Mouse (Mus musculus) heart, embryonic 16.5 days (tissue): ENCODE measurements at regions not wholly inside any gene's neighbourhood (a gene's known extent, or its start where the extent isn't known, plus 50 kb on each side); places are given as distances from the start of the nearest gene placed in this dataset.

ENCODE experiments used
- ATAC-seq: fragments of 200-750 bp; cut with Nextera tagmentation; replicated peaks from 2 replicates; pipeline ENCODE4 v1.8.0; 2017; ENCODE audit warnings: moderate number of reproducible peaks; ENCODE audit not compliant: insufficient read depth, low FRiP score; ENCODE audit errors: extremely low read depth
- H3K27ac ChIP-seq: fragments of 300-500 bp; sonication (generic); 2 replicates; pipeline ENCODE4 v1.5.1; 2014; ENCODE audit warnings: mild to moderate bottlenecking, low read length, control low read depth, moderate library complexity
- H3K27me3 ChIP-seq: fragments of 300-500 bp; sonication (generic); 2 replicates; pipeline ENCODE4 v1.6.1; 2014; ENCODE audit warnings: low read length, mixed read lengths; ENCODE audit not compliant: control insufficient read depth, insufficient read depth
- H3K36me3 ChIP-seq: fragments of 300-500 bp; sonication (generic); 2 replicates; pipeline ENCODE4 v1.6.1; 2014; ENCODE audit not compliant: control insufficient read depth, insufficient read depth
- H3K4me1 ChIP-seq: fragments of 300-500 bp; sonication (generic); 2 replicates; pipeline ENCODE4 v1.6.1; 2014; ENCODE audit warnings: low read length, mixed read lengths; ENCODE audit not compliant: control insufficient read depth, insufficient read depth
- H3K4me2 ChIP-seq: fragments of 300-500 bp; sonication (generic); 2 replicates; pipeline ENCODE4 v1.6.1; 2014; ENCODE audit warnings: low read depth, mild to moderate bottlenecking, control low read depth, low read length
- H3K4me3 ChIP-seq: fragments of 300-500 bp; sonication (generic); 2 replicates; pipeline ENCODE4 v1.5.1; 2014; ENCODE audit warnings: mild to moderate bottlenecking, control low read depth, low read length
- H3K9ac ChIP-seq: fragments of 300-500 bp; sonication (generic); 2 replicates; pipeline ENCODE4 v1.6.1; 2014; ENCODE audit warnings: low read length, control low read depth
- H3K9me3 ChIP-seq: fragments of 300-500 bp; sonication (generic); replicated peaks from 2 replicates; pipeline ENCODE4 v1.6.1; 2016; ENCODE audit warnings: low read length; ENCODE audit not compliant: control insufficient read depth
- WGBS: fragments of 180-500 bp; shearing (Covaris S2); extraction: QIAGEN DNeasy Blood & Tissue Kit; methylation state at CpG from one replicate; pipeline ENCODE4 v1.1.7; 2014; 5-methylcytosine and 5-hydroxymethylcytosine counted together

GRCm38 (mm10) chr17:81169118-81169517 lies 104.2 kb upstream of the Thumpd2 start:
- Histone ChIP-seq H3K4me1 (no peaks in the 10 kb centered on the region), H3K27me3 (no peaks in the 10 kb centered on the region), H3K4me3 (no peak overlapping the region), H3K4me2 (no peak overlapping the region), H3K9me3 (no peaks in the 10 kb centered on the region), H3K27ac (no peak overlapping the region), H3K36me3 (no peaks in the 10 kb centered on the region), H3K9ac (no peak overlapping the region)
- 72% methylated on average over 5 of the region's 5 CpGs for WGBS
- ATAC-seq = no peak

DNA sequence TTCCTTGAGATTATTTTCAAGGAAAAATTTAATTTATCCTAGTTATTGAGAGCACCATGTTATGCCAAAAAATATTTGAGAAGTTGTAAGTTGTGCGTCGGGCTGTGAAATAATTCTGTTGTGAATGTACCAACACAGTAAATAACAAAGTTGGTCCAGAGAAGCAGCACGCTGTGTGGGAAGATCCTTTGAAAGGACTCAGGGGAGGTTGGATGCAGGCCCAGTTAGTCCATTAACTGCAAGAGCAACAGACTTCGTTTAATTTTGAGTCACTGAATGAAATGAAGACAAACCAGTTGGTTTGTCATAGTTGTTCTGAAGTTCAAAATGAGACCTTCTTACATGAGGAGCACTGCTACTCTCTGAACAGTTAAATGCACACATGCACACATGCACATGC lies 85.8 kb upstream of the Thumpd2 start:
- Histone ChIP-seq H3K9ac (no peak overlapping the region), H3K4me3 (no peak overlapping the region), H3K27ac (no peak overlapping the region), H3K36me3 (no peaks in the 10 kb centered on the region), H3K4me1 (no peaks in the 10 kb centered on the region), H3K4me2 (no peak overlapping the region), H3K9me3 (no peaks in the 10 kb centered on the region), H3K27me3 (no peaks in the 10 kb centered on the region)
- 80% methylated on average over 4 of the region's 4 CpGs for WGBS
- ATAC-seq = no peak

DNA sequence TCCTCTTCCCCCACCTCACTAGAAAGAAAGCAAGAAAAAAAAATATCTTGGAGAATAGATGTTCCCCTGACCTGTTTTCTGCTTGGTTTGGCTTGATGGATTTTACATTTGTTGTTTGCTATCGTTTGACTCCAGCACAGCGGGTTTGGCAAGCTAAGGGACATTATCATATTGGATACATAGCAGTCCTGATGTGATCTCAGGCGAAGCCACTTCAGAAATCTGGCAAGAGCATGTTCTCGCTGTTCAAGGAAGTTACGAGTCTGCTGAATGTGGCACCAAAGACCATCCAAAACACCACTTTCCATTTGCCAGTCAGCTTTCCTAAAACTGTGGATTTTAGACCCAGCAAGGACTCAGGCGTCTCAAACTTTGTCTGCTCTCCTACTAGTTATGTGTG lies 69.8 kb upstream of the Thumpd2 start:
- Histone ChIP-seq H3K27me3 (no peaks in the 10 kb centered on the region), H3K27ac (no peak overlapping the region), H3K9me3 (no peaks in the 10 kb centered on the region), H3K36me3 (no peaks in the 10 kb centered on the region), H3K4me1 (no peaks in the 10 kb centered on the region), H3K9ac (no peak overlapping the region), H3K4me2 (no peak overlapping the region), H3K4me3 (no peak overlapping the region)
- no peak for ATAC-seq
- 75% methylated on average over 6 of the region's 6 CpGs for WGBS

DNA sequence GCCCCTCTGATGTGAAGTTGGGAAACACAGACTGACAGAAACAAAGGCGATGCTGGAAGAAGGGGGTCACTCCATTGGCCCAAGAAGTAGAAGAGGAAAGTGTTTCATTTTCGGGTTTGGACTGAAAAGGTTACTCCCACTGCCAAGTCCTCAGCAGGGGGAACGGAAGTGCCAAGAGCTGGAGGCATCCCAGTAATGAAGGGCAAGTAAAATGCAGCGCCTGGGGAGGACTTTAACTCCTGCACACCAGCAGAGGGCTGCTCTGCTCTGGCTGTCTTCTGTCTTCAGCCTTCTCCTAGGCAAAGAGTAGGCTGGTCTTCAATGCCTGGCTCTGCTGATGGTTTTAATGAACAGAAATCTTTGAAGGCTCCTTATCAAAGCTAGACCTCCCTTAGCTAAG lies 68.3 kb upstream of the Thumpd2 start:
- Histone ChIP-seq H3K4me3 (no peak overlapping the region), H3K36me3 (no peaks in the 10 kb centered on the region), H3K9me3 (no peaks in the 10 kb centered on the region), H3K4me2 (no peak overlapping the region), H3K27me3 (no peaks in the 10 kb centered on the region), H3K27ac (no peak overlapping the region), H3K4me1 (no peaks in the 10 kb centered on the region), H3K9ac (no peak overlapping the region)
- no peak for ATAC-seq
- 55% methylated on average over 4 of the region's 4 CpGs for WGBS
